Mouse (Mus musculus): ENCODE data around the gene Fry. TPM values are rescaled to one million over a fixed set of nuclear protein-coding genes. Genes with fewer than 3 reads are reported as not detected.

Gene Fry
- 1.3 and 1.7 TPM in 2 replicates for polyA plus RNA-seq (2012; rRNA removed)

DNA sequence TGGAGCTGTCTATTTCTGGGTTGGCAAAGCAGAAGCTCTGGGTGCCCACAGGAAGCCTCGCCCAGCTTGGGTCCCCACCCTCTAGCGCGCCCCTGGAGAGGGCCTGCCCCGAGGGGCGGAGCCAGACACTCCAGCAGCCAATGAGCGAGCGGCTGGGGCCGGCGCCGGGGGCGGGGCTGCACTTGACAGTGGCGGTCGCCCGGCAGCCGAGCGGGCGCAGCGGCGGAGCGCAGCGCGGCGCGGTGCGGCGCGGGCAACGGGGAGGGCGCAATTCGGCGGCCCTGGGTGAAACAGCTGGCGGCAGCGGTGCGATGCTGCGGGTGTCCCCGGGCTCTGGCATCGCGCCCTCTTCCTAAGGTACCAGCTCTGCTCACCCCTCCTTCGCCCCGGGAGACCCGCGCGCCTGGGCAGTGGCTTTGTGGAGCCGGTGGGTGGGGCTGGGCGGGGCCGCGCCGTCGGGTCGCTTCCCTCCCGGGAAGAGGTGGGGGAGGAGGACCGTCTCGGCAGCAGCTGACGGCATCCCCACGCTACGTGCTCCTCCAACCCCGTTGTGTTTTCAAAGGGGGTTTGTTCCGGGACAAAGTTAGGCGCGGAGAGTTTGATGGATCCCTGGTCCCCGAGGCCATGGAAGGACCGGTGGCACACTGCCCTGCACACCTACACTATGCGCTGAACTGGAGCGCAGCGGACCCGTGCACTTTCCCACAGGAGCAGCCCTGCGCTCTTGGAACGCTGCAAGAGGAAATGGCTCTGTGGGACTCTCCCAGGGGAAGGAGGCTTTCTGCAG lies at the start of gene Fry:
Gene Fry (plus strand): TSS at position 191 of the 787 bp plus-strand sequence.

DNA sequence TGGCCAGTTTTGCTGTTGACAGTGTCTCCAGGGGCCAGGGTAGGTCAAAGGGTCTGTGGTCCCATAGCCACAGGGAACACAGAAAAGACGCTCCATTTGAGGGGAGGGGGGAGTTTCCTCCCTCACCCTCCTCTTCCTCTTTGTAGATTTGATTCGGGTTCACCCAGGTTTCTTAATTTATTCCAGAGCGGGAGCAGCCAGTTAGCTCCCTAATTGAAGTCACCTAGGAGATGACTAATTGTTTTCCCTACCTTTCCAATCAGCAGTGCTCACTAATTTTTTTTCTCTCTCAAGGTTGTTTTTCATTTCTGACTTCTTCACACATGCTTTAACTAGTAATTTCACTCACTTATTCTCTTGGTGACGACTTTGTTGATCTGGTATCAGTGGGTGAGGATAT lies 399.6 kb downstream of the Fry start, which contains the start of gene Zar1l:
Gene Zar1l (minus strand): TSS at position 101 of the 400 bp plus-strand sequence.

DNA sequence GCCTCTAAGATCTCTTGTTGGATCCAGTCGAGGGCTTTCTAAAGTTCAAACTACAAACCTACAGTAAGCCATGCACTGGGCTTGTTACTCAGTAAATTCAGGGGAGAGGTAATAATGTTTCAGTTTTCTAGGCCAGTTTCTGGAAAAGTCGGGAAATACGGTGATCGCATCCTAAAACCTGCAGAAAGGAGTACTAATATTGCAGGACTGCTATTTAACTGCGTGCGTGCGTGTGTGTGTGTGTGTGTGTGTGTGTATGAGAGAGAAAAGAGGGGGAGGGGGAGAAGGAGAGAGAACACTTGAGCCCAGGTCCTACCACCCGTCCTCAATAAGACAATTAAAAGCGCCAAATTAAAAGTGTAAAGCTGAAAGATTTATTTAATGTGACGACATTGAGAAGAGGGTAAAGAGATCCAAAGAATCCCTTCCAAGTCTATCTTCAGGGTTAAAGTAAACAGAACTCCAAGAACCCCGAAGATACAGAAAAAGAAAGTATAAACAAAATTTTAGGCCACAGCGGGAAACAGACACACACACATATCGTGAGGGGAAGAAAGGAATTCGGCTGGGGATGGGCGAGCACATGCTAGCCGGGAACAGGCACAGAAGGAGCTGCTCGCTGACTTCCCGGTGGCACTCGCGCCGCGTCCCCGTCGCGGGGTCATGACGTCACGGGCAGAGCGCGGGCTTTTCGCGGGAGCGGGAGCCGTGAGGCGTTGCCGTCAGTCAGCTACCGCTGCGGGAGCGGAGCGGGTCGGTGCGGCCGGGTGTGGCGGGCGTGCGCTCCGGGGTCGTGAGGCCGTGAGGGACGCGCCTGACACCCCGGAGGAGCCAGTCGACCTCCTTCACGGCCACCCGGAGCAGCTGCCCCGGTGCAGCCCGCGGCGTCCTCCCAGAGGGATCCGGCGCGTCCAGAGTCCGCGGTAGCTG lies 403.8 kb downstream of the Fry start, which contains the start of gene Brca2:
Gene Brca2 (plus strand): TSS at position 694 of the 930 bp plus-strand sequence.

Other genes starting within 250 kb of the Fry start
- 0.06 TPM in 1 of 2 replicates, not detected in the other for gene Rxfp2, start 100.0 kb upstream of the Fry start, polyA plus RNA-seq (2012; rRNA removed)